Mouse (Mus musculus): ENCODE data around the gene Spata13. TPM values are rescaled to one million over a fixed set of nuclear protein-coding genes. Genes with fewer than 3 reads are reported as not detected.

Gene Spata13
- total and polyA plus RNA-seq, 3 experiments, result 0.39 to 1.5 TPM; not detected in 1

GRCm38 (mm10) chr14:60783196-60783595 lies 149.4 kb downstream of the Spata13 start:
- Histone ChIP-seq H3K79me2 (ENCODE audit: control insufficient read depth, insufficient read depth, low read length, poor library complexity) (peaks cover 4% of the 10 kb centered on the region; the same call in 1 of the 2 replicates), H3K27me3 (ENCODE audit: control insufficient read depth in 1 of 2, insufficient read depth in 2 of 2, low read length in 2 of 2) (no peaks in the 10 kb centered on the region), H3K36me3 (ENCODE audit: control insufficient read depth in 1 of 2, insufficient read depth in 2 of 2, low read length in 2 of 2) (peaks cover 0 to 8% of the 10 kb centered on the region in 2 experiments; a peak in 2 of 4 replicates), H3K9ac (ENCODE audit: control insufficient read depth, low read depth, low read length, poor library complexity, severe bottlenecking) (peak overlapping the region; percentile 53), H3K4me1 (ENCODE audit: control insufficient read depth in 1 of 2, insufficient read depth in 2 of 2, low read length in 2 of 2) (peaks cover 0 to 7% of the 10 kb centered on the region in 2 experiments; a peak in 2 of 4 replicates), H3K4me3 (ENCODE audit: control insufficient read depth in 1 of 2, insufficient read depth in 1 of 2, low read depth in 2 of 2, low read length in 2 of 2) (peak overlapping the region; percentile 60 to 89), H3K9me3 (replicated peaks; ENCODE audit: insufficient read depth, low read length) (no peaks in the 10 kb centered on the region), H3K27ac (ENCODE audit: control insufficient read depth, low read depth, low read length) (no peak overlapping the region)
- TF ChIP-seq MEF2A (IDR thresholded peaks at IDR 0.05; ENCODE audit: extremely low read depth, insufficient replicate concordance, low read depth, low read length, poor library complexity, severe bottlenecking) (no peak), POLR2AphosphoS5 (IDR thresholded peaks at IDR 0.05; ENCODE audit: borderline replicate concordance, low read depth, low read length) (no peak), E2F4 (IDR thresholded peaks at IDR 0.05; ENCODE audit: borderline replicate concordance, low read depth, low read length) (no peak), ZKSCAN1 (IDR thresholded peaks at IDR 0.05; ENCODE audit: low read depth, low read length) (no peak), CTCF (IDR thresholded peaks at IDR 0.05 in 2 of 3, conservative IDR thresholded peaks at IDR 0.05 in 1 of 3; ENCODE audit: control insufficient read depth in 1 of 3, insufficient read depth in 1 of 3, low read depth in 2 of 3, low read length in 3 of 3, poor library complexity in 1 of 3, severe bottlenecking in 1 of 3) (no peak), MAFK (IDR thresholded peaks at IDR 0.05; ENCODE audit: borderline replicate concordance, low read depth, low read length) (no peak), MYC (IDR thresholded peaks at IDR 0.05; ENCODE audit: low read depth, low read length) (no peak), ELF1 (IDR thresholded peaks at IDR 0.05; ENCODE audit: low read depth, low read length) (no peak), USF1 (IDR thresholded peaks at IDR 0.05; ENCODE audit: low read depth, low read length) (no peak), TAL1 (IDR thresholded peaks at IDR 0.05; ENCODE audit: low read length) (no peak), USF2 (IDR thresholded peaks at IDR 0.05; ENCODE audit: borderline replicate concordance in 1 of 2, insufficient read depth in 1 of 2, low read depth in 1 of 2, low read length in 2 of 2) (no peak), HCFC1 (IDR thresholded peaks at IDR 0.05; ENCODE audit: low read depth, low read length) (no peak), RCOR1 (IDR thresholded peaks at IDR 0.05; ENCODE audit: low read depth, low read length) (no peak), GABPA (IDR thresholded peaks at IDR 0.05; ENCODE audit: low read depth, low read length) (no peak), POLR2AphosphoS2 (IDR thresholded peaks at IDR 0.05; ENCODE audit: low read length) (no peak), CHD2 (IDR thresholded peaks at IDR 0.05; ENCODE audit: low read length) (no peak), JUND (IDR thresholded peaks at IDR 0.05; ENCODE audit: low read depth, low read length) (no peak), POLR2A (IDR thresholded peaks at IDR 0.05; ENCODE audit: control insufficient read depth in 1 of 2, insufficient read depth in 1 of 2, low read depth in 1 of 2, low read length in 2 of 2, poor library complexity in 1 of 2) (no peak), SIN3A (IDR thresholded peaks at IDR 0.05; ENCODE audit: low read length) (no peak; the same call in 1 of the 2 replicates), MXI1 (IDR thresholded peaks at IDR 0.05; ENCODE audit: low read depth, low read length) (no peak)
- DNase-seq (ENCODE audit: low read depth, low spot score), result peak; percentile 41

All from MEL (cell line).